10 mouse cellular contexts compared by ENCODE assay signal in the genomic region with DNA sequence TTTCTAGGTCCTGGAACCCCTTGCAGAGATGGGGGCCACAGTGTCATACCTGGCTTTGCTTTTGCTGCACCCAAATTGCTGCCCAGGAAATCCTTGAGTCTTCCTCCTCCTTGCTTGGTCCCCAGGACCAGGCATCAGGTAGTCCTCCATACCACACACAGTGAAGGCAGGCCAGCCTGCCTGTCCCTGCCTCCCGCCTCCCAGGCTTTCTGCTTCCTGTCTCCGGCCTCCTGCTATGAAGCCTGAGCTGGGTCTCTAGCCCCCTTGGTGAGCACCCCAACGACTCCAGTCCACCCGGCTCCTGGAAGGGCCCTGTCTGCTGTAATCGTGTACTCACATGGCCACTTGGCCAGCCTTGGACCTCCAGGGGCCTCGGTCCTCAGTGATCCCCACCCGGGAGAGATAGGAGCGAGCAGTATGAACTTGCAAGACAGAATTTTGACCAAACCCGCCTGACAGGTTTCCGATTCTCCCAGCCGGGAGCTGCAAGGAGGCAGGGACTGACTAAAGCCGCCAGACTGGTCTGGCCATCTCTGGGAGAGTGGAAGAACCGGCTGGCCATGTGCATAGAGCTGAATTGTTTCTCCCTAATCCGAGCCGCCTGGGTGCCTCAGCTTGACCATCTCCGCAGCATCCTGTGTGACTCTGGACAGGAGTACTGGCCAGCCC. TPM values are rescaled to one million over a fixed set of nuclear protein-coding genes. Genes with fewer than 3 reads are reported as not detected.
DNase-seq lines count a peak whose midpoint lies in the region; ATAC-seq lines count a peak whose summit lies in the region.
"Had no signal": no experiment of that assay in that cellular context is flagged by ENCODE, and none has a peak within 500 bp of the region (broad histone marks: within the 10 kb centered on the region; RNA-seq: fewer than 3 reads in every experiment).

A gene (minus strand): TSS at position 440 of the 669 bp plus-strand sequence.

- peak within 1 kb of the TSS; percentile 32 for H3K4me3 ChIP-seq in embryonic facial prominence, embryonic 15.5 days (replicated peaks)

- H3K4me1 ChIP-seq in embryonic facial prominence, embryonic 15.5 days: 0 out of 2 replicates have a peak, but pooled peaks cover 3% of the 10 kb centered on the region

- DNase-seq in embryo, embryonic 10 days (ENCODE audit: low spot score): peak; percentile 59
- peak; percentile 70 to 78 for DNase-seq in kidney, postnatal 4 days
- peak; percentile 55 for DNase-seq in ovary, postnatal 14 days (ENCODE audit: low spot score)
- DNase-seq in left cerebral cortex, postnatal 4 days: no peak
- DNase-seq in spleen, adult 18-20 months: no peak
- no peak for DNase-seq in layer of hippocampus, adult 18-20 months (ENCODE audit: low spot score in 2 of 2)
- DNase-seq: thymus, postnatal 4 days had no signal

- H3K27me3 ChIP-seq in embryonic facial prominence, embryonic 15.5 days: no peaks in the 10 kb centered on the region

- H3K27ac ChIP-seq in embryonic facial prominence, embryonic 15.5 days (replicated peaks): peak within 1 kb of the TSS; percentile 72

- no peaks in the 10 kb centered on the region for H3K36me3 ChIP-seq in embryonic facial prominence, embryonic 15.5 days

- no peak within 1 kb of the TSS for H3K9ac ChIP-seq in embryonic facial prominence, embryonic 15.5 days

- H3K4me2 ChIP-seq in embryonic facial prominence, embryonic 15.5 days (replicated peaks): peak within 1 kb of the TSS; percentile 35

- ATAC-seq in embryonic facial prominence, embryonic 15.5 days (ENCODE audit: insufficient number of reproducible peaks, low FRiP score, low TSS enrichment, low read depth): 0 out of 2 replicates have a peak, but pooled peaks have one; percentile 21

- H3K9me3 ChIP-seq in embryonic facial prominence, embryonic 15.5 days (replicated peaks): no peaks in the 10 kb centered on the region

- 28% methylated on average over 16 of the region's 16 CpGs for WGBS in embryonic facial prominence, embryonic 15.5 days

- intact Hi-C loops in left cerebral cortex, postnatal 4 days (cut with DNase I): no loop called here

RNA-seq across cellular contexts. Expression of the gene that starts here (rescaled TPM):
- polyA plus RNA-seq in embryonic facial prominence, embryonic 15.5 days (2015; fragmentation: Nextera tagmentation; extraction: Ambion mirVana): 1.5 and 1.8 TPM in 2 replicates
- total RNA-seq in left cerebral cortex, postnatal 4 days (2021): not detected
- total RNA-seq in layer of hippocampus, adult 18-20 months (2021): not detected
- total RNA-seq: left cerebral cortex, adult 8-10 months; neutrophil, adult 5-6 weeks had no signal

Comparison
In these comparisons a context has a peak if more than half of its experiments do, and no peak if none do; other contexts are left out.
1. DNase-seq: peak in embryo, embryonic 10 days (single experiment), kidney, postnatal 4 days (2 of 2) and ovary, postnatal 14 days (single experiment); none in left cerebral cortex, postnatal 4 days (single experiment), spleen, adult 18-20 months (0 of 2) and layer of hippocampus, adult 18-20 months (0 of 2).